Mouse (Mus musculus) retina, embryonic 14.5 days (tissue): Measurements from ENCODE around the gene Arhgef28.

Source experiments
- DNase-seq: peaks from one replicate; pipeline ENCODE4 v3.0.0-alpha.2; 2015; ENCODE audit warnings: low spot score

Gene Arhgef28

GRCm38 (mm10) chr13:97900380-97900758 is 305.9 kb downstream of the Arhgef28 start:
- DNase-seq = peak; percentile 46

GRCm38 (mm10) chr13:97899604-97900379 is 306.4 kb downstream of the Arhgef28 start:
- no peak for DNase-seq

GRCm38 (mm10) chr13:97898590-97898989 is 307.6 kb downstream of the Arhgef28 start:
- DNase-seq = no peak

GRCm38 (mm10) chr13:97893031-97893825 is 313.0 kb downstream of the Arhgef28 start:
- DNase-seq = no peak

GRCm38 (mm10) chr13:97892089-97892884 is 314.0 kb downstream of the Arhgef28 start:
- peak; percentile 64 for DNase-seq

GRCm38 (mm10) chr13:97888046-97888445 is 318.2 kb downstream of the Arhgef28 start:
- DNase-seq = no peak

- no peak for DNase-seq
These were observed 318.7 kb downstream of the Arhgef28 start for GRCm38 (mm10) chr13:97887558-97887957.

GRCm38 (mm10) chr13:97883629-97884028 is 322.6 kb downstream of the Arhgef28 start:
- DNase-seq = no peak

GRCm38 (mm10) chr13:97876450-97876849 is 329.8 kb downstream of the Arhgef28 start:
- DNase-seq = no peak

GRCm38 (mm10) chr13:97876031-97876430 is 330.2 kb downstream of the Arhgef28 start:
- no peak for DNase-seq

- DNase-seq = no peak
These were observed 336.8 kb downstream of the Arhgef28 start for GRCm38 (mm10) chr13:97869428-97869827.

GRCm38 (mm10) chr13:97867322-97867962 is 338.8 kb downstream of the Arhgef28 start:
- DNase-seq = no peak

GRCm38 (mm10) chr13:97859071-97859470 is 347.2 kb downstream of the Arhgef28 start:
- no peak for DNase-seq

- no peak for DNase-seq
These were observed 348.4 kb downstream of the Arhgef28 start for GRCm38 (mm10) chr13:97857860-97858259.

GRCm38 (mm10) chr13:97853356-97853968 is 352.8 kb downstream of the Arhgef28 start:
- DNase-seq = no peak
